Mouse (Mus musculus) MEL (cell line): ENCODE measurements around the gene Runx1.

Source experiments
- CTCF ChIP-seq, 3 experiments: IDR thresholded peaks in 2 of 3; conservative IDR thresholded peaks in 1 of 3; 2 replicates each; pipeline ENCODE4 v1.5.1; 2011 to 2012; ENCODE audit warnings: low read length in 3 of 3, low read depth in 2 of 3, mild to moderate bottlenecking in 2 of 3, improper control_type of control experiment in 1 of 3, inconsistent platforms in 1 of 3, mixed read lengths in 1 of 3, moderate library complexity in 1 of 3; ENCODE audit not compliant: control insufficient read depth in 1 of 3, insufficient read depth in 1 of 3, poor library complexity in 1 of 3, severe bottlenecking in 1 of 3
- EP300 ChIP-seq, 2 experiments: IDR thresholded peaks; 2 replicates each; pipeline ENCODE4 v1.6.1; 2011; ENCODE audit warnings: improper control_type of control experiment in 2 of 2, low read length in 2 of 2, low read depth in 1 of 2, mild to moderate bottlenecking in 1 of 2
- ETS1 ChIP-seq: IDR thresholded peaks from 2 replicates; pipeline ENCODE4 v1.6.1; 2012; ENCODE audit warnings: low read depth, mild to moderate bottlenecking, inconsistent platforms, low read length, improper control_type of control experiment, moderate library complexity
- GATA1 ChIP-seq: IDR thresholded peaks from 2 replicates; pipeline ENCODE4 v1.6.1; 2011; ENCODE audit warnings: low read depth, low read length, improper control_type of control experiment
- MYB ChIP-seq: IDR thresholded peaks from 2 replicates; pipeline ENCODE4 v1.6.1; 2011; ENCODE audit warnings: mild to moderate bottlenecking, low read depth, low read length, improper control_type of control experiment
- POLR2A ChIP-seq, 2 experiments: IDR thresholded peaks; 2 replicates each; pipeline ENCODE4 v1.6.1; 2011 to 2012; ENCODE audit warnings: low read length in 2 of 2, mild to moderate bottlenecking in 2 of 2, control low read depth in 1 of 2, improper control_type of control experiment in 1 of 2, low read depth in 1 of 2, moderate library complexity in 1 of 2; ENCODE audit not compliant: control insufficient read depth in 1 of 2, insufficient read depth in 1 of 2, poor library complexity in 1 of 2
- TCF12 ChIP-seq: IDR thresholded peaks from 2 replicates; pipeline ENCODE4 v1.6.1; 2014; ENCODE audit warnings: low read depth, mild to moderate bottlenecking, inconsistent platforms, low read length, improper control_type of control experiment, moderate library complexity
- ZKSCAN1 ChIP-seq: IDR thresholded peaks from 2 replicates; pipeline ENCODE4 v1.6.1; 2012; ENCODE audit warnings: low read depth, mild to moderate bottlenecking, inconsistent platforms, low read length, improper control_type of control experiment, moderate library complexity

DNA sequence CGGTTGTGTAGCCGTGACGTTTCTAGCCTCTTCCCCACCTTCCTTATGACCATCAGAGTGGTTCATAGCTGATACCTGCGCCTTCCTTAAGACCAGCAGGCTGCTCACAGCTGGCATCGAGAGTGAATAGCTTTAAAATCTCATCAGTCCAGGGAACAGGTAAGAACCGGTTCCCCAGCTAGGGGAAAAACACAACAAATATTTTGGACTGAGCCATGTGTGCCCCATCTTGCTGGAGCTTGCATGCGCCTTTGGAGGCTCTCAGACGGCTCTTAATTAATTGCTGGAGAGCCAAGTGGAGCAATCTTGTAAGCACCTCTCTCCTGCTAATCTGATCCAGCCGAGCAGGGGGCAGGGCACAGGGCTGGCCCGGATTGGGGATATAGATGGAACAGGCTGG lies 245.0 kb downstream of the Runx1 start:
- TF ChIP-seq ZKSCAN1 (no peak), TCF12 (no peak), EP300 (IDR thresholded peaks at IDR 0.05; ENCODE audit: low read depth in 1 of 2, low read length in 2 of 2) (no peak), POLR2A (IDR thresholded peaks at IDR 0.05; ENCODE audit: control insufficient read depth in 1 of 2, insufficient read depth in 1 of 2, low read depth in 1 of 2, low read length in 2 of 2, poor library complexity in 1 of 2) (no peak), MYB (no peak), ETS1 (no peak), CTCF (IDR thresholded peaks at IDR 0.05 in 2 of 3, conservative IDR thresholded peaks at IDR 0.05 in 1 of 3; ENCODE audit: control insufficient read depth in 1 of 3, insufficient read depth in 1 of 3, low read depth in 2 of 3, low read length in 3 of 3, poor library complexity in 1 of 3, severe bottlenecking in 1 of 3) (no peak), GATA1 (no peak)
